Mouse (Mus musculus): ENCODE measurements around the gene Obscn.

DNA sequence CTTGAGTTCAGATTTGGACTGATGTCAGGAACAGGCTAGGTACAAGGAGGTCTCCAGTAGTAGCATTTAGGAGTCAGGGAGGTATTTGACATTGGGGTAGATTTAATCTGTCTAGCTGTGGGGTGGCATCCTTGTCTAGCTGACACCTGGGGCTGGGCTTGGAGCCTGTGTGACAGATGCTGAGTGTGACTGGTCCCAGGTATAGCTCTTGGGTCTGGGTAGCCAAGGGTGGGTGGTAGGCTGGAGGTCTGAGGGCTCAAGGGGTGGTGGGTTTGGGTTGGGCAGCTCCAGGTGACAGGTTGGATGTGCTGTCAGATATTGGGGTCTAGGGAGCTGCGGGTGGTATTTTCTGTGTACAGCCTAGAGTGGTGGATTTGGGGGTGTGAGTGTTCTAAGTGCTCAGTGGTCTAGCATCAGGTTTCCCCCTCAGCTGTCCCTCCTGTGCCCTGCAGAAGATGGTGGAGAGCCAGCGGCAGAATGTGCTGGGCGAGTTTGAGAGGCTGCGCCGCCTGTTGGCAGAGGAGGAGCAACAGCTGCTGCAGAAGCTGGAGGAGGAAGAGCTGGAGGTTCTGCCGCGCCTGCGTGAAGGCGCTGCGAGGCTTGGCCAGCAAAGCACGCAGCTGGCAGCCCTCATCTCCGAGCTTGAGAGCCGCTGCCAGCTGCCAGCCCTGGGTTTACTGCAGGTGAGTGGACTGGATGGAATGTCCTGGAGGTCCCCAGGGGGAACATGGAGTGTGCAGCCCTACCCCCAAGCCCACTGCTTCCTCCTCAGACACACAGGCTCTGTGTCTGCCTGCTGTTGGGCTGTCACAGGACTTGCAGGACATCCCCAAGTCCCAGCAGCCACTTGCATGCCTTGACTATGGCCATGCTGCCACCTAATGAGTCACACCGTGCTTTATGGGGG lies 154.4 kb downstream of the Obscn start:
- TF ChIP-seq CTCF (IDR thresholded peaks at IDR 0.05; ENCODE audit: low read depth, low read length) (peak; percentile 30; the same call in 1 of the 2 replicates), GATA1 (IDR thresholded peaks at IDR 0.05; ENCODE audit: borderline replicate concordance, low read length) (no peak)
